In genomic region chr9:119973869-119974520, GRCm38 (mm10) we compare ENCODE assay signal across 9 mouse cellular contexts. TPM values are rescaled to one million over a fixed set of nuclear protein-coding genes. Genes with fewer than 3 reads are reported as not detected.
DNase-seq lines count a peak whose midpoint lies in the region; ATAC-seq and TF ChIP-seq lines count a peak whose summit lies in the region.
"Had no signal": no experiment of that assay in that cellular context is flagged by ENCODE, and none has a peak within 500 bp of the region (broad histone marks: within the 10 kb centered on the region; RNA-seq: fewer than 3 reads in every experiment).

No protein-coding gene starts in this region.

- no peak overlapping the region for H3K4me3 ChIP-seq in cerebellum, adult 2 months (replicated peaks; ENCODE audit: insufficient read depth, low read depth, low read length)
- no peak overlapping the region for H3K4me3 ChIP-seq in liver, postnatal 0 days (ENCODE audit: low read depth, low read length)
- no peak overlapping the region for H3K4me3 ChIP-seq in liver, embryonic 12.5 days

- H3K9me3 ChIP-seq in liver, postnatal 0 days (ENCODE audit: low read length): no peaks in the 10 kb centered on the region
- H3K9me3 ChIP-seq in liver, embryonic 12.5 days (replicated peaks): no peaks in the 10 kb centered on the region

- H3K27ac ChIP-seq in cerebellum, adult 2 months (ENCODE audit: insufficient read depth, low read length): no peak overlapping the region
- H3K27ac ChIP-seq in liver, postnatal 0 days (ENCODE audit: low read depth): no peak overlapping the region
- H3K27ac ChIP-seq in liver, embryonic 12.5 days: no peak overlapping the region

- TF ChIP-seq EP300 in liver, postnatal 0 days (IDR thresholded peaks at IDR 0.05; ENCODE audit: low read depth): no peak

- peaks cover 42% of the 10 kb centered on the region for H3K36me3 ChIP-seq in liver, postnatal 0 days (replicated peaks; ENCODE audit: insufficient read depth, low read length)
- H3K36me3 ChIP-seq in liver, embryonic 12.5 days: peaks cover 38% of the 10 kb centered on the region

- no peaks in the 10 kb centered on the region for H3K27me3 ChIP-seq in cerebellum, adult 2 months (ENCODE audit: control insufficient read depth, insufficient read depth, low read length)
- H3K27me3 ChIP-seq in liver, postnatal 0 days (ENCODE audit: insufficient read depth, low read length): no peaks in the 10 kb centered on the region
- no peaks in the 10 kb centered on the region for H3K27me3 ChIP-seq in liver, embryonic 12.5 days (replicated peaks)

- DNase-seq in cerebellum, adult 2 months: peak in 1 of 2 experiments; percentile 21
- DNase-seq in cerebellum, postnatal 4 days (ENCODE audit: low spot score in 2 of 2): no peak
- peak; percentile 47 for DNase-seq in liver, postnatal 0 days
- DNase-seq in ZHBTc4 (ENCODE audit: low read depth, low spot score): peak; percentile 94
- DNase-seq in testis, postnatal 14 days (ENCODE audit: low spot score): peak; percentile 86
- DNase-seq in retina, postnatal 1 day: no peak
- no peak for DNase-seq in spleen, postnatal 14 days (ENCODE audit: low spot score in 2 of 2)

- ATAC-seq in liver, postnatal 0 days: no peak
- ATAC-seq in liver, embryonic 12.5 days: no peak
- ATAC-seq: forebrain, embryonic 16.5 days had no signal

- 91% methylated on average over 27 of the region's 27 CpGs for WGBS in cerebellum, adult 2 months
- 91% methylated on average over 27 of the region's 27 CpGs for WGBS in liver, postnatal 0 days (ENCODE audit: insufficient replicate concordance)
- WGBS in liver, embryonic 12.5 days (ENCODE audit: insufficient replicate concordance): 90% methylated on average over 27 of the region's 27 CpGs

- H3K4me1 ChIP-seq in cerebellum, adult 2 months (ENCODE audit: control insufficient read depth, insufficient read depth, low read length): peaks cover 68% of the 10 kb centered on the region
- peaks cover 43% of the 10 kb centered on the region for H3K4me1 ChIP-seq in liver, postnatal 0 days (ENCODE audit: insufficient read depth)
- peaks cover 38% of the 10 kb centered on the region for H3K4me1 ChIP-seq in liver, embryonic 12.5 days

- H3K9ac ChIP-seq in liver, postnatal 0 days (replicated peaks): no peak overlapping the region
- H3K9ac ChIP-seq in liver, embryonic 12.5 days: no peak overlapping the region

- no peak overlapping the region for H3K4me2 ChIP-seq in liver, postnatal 0 days (ENCODE audit: low read depth, low read length)
- no peak overlapping the region for H3K4me2 ChIP-seq in liver, embryonic 12.5 days

- peak; percentile 54; the same call in 1 of the 2 replicates for TF ChIP-seq CTCF in cerebellum, adult 2 months (IDR thresholded peaks at IDR 0.05; ENCODE audit: borderline replicate concordance, insufficient read depth, low read depth, low read length)
- peak; percentile 68 for TF ChIP-seq CTCF in liver, postnatal 0 days (IDR thresholded peaks at IDR 0.05; ENCODE audit: low read depth)

- no peak for TF ChIP-seq POLR2A in cerebellum, adult 2 months (IDR thresholded peaks at IDR 0.05; ENCODE audit: borderline replicate concordance, insufficient read depth, low read length)

RNA-seq across cellular contexts. Expression of gene Csrnp1, which starts 10.5 kb away (rescaled TPM):
- 11.1 and 12.6 TPM in 2 replicates for polyA plus RNA-seq in cerebellum, adult 2 months (2012; rRNA removed)
- polyA plus RNA-seq in liver, postnatal 0 days (2015; fragmentation: Nextera tagmentation; extraction: Ambion mirVana): 2.9 and 3.4 TPM in 2 replicates
- 1.5 and 1.9 TPM in 2 replicates for polyA plus RNA-seq in liver, embryonic 12.5 days (2016; fragmentation: Nextera tagmentation; extraction: Ambion mirVana)

RNA-seq across cellular contexts. Expression of gene Ttc21a, which starts 36.6 kb away (rescaled TPM):
- 0.56 and 1.2 TPM in 2 replicates for polyA plus RNA-seq in cerebellum, adult 2 months (2012; rRNA removed)
- polyA plus RNA-seq in liver, postnatal 0 days (2015; fragmentation: Nextera tagmentation; extraction: Ambion mirVana): 0.09 and 0.22 TPM in 2 replicates
- 0.06 and 0.07 TPM in 2 replicates for polyA plus RNA-seq in liver, embryonic 12.5 days (2016; fragmentation: Nextera tagmentation; extraction: Ambion mirVana)

RNA-seq across cellular contexts. Expression of gene Gorasp1, which starts 36.6 kb away (rescaled TPM):
- 22.1 and 23.6 TPM in 2 replicates for polyA plus RNA-seq in cerebellum, adult 2 months (2012; rRNA removed)
- polyA plus RNA-seq in liver, postnatal 0 days (2015; fragmentation: Nextera tagmentation; extraction: Ambion mirVana): 6.8 and 8.8 TPM in 2 replicates
- polyA plus RNA-seq in liver, embryonic 12.5 days (2016; fragmentation: Nextera tagmentation; extraction: Ambion mirVana): 14.9 and 15.9 TPM in 2 replicates

RNA-seq across cellular contexts. Expression of gene Xirp1, which starts 49.4 kb away (rescaled TPM):
- 0.03 and 0.05 TPM in 2 replicates for polyA plus RNA-seq in cerebellum, adult 2 months (2012; rRNA removed)
- polyA plus RNA-seq in liver, postnatal 0 days (2015; fragmentation: Nextera tagmentation; extraction: Ambion mirVana): 0.13 TPM in 2 replicates
- polyA plus RNA-seq in liver, embryonic 12.5 days (2016; fragmentation: Nextera tagmentation; extraction: Ambion mirVana): 0.02 and 0.07 TPM in 2 replicates
- polyA plus RNA-seq: forebrain, embryonic 16.5 days had no signal

Comparison
In these comparisons a context has a peak if more than half of its experiments do, and no peak if none do; other contexts are left out.
1. DNase-seq: peak in liver, postnatal 0 days (single experiment), ZHBTc4 (single experiment) and testis, postnatal 14 days (single experiment); none in cerebellum, postnatal 4 days (0 of 2), retina, postnatal 1 day (single experiment) and spleen, postnatal 14 days (0 of 2).